Mouse (Mus musculus) thymus, postnatal 36 days (tissue): ENCODE measurements around the gene Sgk1.
A peak's percentile ranks its signal among the peaks of the same experiment; 100 is the strongest.

Experiments
- DNase-seq, 2 experiments: peaks; one replicate each; pipeline ENCODE4 v3.0.0; 2022; ENCODE audit warnings: mixed read lengths in 2 of 2

The Sgk1 gene

DNA sequence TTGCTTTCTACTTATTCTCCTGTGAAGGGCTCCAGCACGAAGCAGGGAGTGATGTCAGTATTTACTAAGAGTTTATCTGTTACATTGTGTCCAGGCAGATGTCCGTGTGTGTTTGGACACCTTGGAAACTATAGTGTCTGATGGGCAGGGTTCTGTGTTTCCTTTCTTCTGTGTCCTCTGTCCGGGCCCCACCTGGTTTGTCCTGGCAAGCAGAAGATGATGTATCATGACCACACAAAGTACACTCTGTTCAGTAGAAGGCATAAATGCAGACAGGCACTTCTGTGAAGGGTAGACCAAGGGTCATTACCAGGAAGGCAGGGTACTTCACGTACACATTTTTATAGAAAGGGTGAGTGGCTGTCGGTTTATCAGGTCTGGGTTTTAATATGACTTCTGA, 122.8 kb downstream of the Sgk1 start:
- DNase-seq, result no peak

DNA sequence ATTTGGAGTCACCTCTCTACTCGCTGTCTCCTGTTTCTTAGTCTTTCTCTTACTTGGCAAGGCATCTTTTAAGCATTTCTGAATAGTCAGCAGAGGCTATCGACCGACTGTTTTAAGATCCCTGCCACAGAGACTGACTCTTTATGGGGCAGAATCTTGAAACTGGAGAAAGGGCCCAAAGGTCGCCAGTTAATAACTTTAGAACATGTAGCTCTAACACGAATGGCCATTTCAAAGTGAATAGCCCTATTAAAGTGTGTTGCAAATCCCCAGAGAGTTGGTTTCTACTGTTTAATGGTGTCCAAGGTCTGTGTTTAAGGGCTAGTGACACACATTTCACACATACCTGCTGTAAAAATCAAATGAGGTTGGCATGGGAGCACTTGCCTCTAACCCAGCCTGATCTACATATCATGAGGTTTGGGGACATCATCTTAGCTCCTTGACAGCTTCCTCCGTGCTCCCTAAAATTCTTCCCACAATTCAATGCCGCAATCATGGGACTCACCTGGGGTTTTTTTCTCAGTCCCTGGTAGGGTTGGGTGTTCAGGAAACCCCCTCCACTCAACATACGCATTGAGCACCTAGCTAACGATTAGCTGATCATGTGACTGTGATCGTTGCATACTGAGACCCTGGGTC, 125.3 kb downstream of the Sgk1 start:
- DNase-seq, result no peak

DNA sequence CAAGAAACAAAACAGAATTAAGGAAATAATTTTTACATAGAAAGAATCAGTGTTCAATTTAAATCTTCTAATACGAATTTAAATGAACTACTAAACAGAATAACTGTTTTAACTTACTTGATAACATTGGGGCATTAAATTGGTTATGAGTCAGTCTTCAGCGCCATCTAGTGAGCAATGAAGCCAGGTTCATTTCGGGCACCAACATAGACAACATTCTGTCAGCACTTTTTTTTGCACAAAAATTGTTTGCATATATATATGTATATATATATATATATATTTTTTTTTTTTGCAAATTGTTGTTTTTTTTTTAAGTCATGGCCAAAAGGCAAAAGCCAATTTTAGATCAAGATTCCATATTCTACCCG, 125.8 kb downstream of the Sgk1 start:
- no peak for DNase-seq

DNA sequence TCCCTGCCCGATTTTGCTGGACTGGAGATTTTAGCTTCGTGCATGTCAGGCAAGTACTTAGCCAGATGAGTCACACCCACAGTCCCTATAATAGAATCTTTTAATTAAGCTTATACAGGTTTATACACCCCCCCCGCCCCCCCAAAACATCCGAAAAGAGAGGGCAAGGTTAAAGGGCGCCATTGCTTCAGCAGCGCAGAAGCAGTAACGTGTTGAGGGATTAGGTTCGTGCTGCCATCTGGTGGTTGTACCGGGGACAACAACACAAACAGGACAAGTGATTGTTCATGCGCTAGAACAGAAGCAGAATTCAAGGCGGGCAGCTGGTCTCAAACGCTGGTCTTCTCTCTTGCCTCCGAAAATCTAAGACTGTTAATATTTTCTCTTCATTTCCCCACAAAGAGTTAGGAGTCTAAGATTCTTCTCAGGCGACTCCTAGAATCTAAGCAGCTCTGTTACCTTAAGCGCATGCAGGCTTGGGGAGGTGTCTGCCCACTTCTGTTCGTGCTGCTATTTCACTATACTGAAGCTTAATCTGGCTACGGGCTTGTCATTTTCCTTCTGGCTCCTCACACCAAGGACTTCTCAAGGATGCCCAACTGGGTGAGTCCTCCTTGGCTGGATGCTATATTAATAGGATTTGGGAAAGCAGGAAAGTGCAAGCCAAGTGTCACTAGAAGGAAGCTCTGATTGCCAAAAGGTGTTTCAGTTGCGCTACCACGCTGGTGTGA, 128.3 kb downstream of the Sgk1 start:
- DNase-seq, result peak; percentile 70 to 78

DNA sequence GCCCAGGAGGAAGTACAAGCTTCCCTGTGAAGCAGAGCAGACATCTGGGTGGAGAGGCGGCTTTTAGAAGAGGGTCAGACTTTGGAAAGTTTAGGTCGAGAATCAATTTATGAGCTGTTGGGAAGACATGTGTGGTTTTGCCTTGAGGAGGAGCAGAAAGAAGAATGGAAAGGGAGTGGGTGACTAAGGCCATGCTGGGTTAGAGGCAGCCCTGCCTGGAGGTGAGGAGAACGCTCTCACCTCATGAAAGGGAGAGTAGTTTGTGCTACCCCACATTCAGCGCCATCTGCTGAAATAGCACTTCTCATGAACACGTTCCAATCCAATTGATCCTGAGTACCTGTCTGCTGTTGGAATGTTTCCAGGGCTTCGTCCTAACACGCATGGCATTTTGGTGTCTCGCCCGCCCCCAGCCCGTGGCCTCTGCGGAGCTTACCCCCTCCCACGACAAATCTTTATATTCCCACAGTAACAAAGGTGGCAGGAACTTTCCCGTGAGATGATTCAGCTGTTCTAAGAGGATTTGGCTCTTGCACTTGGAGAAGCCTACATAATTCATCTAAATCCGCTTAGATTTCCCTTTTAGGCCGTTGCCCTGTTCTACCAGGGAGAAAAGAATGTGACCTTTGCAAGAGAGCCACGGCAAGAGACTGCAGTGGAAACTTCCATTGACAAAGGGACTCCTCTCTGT, 135.6 kb downstream of the Sgk1 start:
- DNase-seq, result no peak

DNA sequence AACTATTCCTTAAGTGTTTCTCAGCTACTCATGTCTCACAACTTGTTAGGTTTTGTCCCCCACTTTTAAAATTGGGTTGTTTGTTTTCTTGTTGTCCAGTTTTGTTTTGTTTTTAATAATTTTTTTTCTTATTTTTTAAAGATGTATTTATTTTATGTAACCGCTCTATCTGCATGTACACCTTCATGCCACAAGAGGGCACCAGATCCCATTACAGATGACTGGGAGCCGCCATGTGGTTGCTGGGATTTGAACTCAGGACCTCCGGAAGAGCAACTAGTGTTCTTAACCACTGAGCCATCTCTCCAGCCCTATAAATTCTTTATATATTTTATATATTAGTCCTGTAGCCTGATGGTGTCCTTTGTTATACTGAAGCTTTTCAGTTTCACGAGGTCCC, 136.6 kb downstream of the Sgk1 start:
- no peak for DNase-seq

DNA sequence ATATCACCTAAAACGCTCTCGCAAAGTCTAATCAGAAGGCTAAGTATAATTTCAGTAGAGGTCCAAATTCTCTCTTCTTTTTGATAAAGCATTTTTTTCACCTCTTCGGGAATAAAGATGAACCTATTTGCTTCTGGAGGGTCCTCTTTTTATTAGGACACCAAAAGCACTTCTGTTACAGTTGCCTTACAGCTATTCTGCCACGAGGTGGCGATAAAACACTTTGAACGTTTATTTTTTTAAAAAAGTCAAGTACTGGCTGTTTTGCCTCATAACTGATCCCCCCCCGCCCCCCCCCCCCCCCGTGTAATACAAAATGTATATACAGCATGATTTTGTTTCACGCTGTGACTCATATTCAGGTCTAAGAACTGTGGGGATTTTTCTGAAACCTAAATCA, 152.3 kb downstream of the Sgk1 start:
- DNase-seq, result no peak

DNA sequence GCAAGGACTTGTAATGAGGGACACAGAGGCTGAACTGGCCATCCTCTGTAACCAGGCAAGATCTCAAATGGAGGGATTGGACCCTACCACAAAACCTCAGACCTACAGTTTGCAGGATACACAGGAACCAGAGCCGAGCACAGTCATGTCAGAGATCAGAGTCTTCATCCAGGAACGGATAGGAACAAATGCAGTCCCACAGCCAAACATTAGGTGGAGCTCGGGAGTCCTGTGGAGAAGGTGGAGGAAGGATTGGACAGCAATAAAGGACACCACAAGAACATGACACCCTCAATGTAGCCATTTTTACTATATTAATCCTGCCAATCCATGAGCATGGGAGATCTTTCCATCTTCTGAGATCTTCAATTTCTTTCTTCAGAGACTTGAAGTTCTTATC, 154.3 kb downstream of the Sgk1 start:
- DNase-seq, result peak; percentile 43 to 49
